Mouse (Mus musculus) lung, embryonic 15.5 days (tissue): ENCODE measurements at regions not wholly inside any gene's neighbourhood (a gene's known extent, or its start where the extent isn't known, plus 50 kb on each side); places are given as distances from the start of the nearest gene placed in this dataset.

Experiments used
- ATAC-seq: fragments of 200-750 bp; cut with Nextera tagmentation; 2 replicates; pipeline ENCODE4 v1.8.0; 2017; ENCODE audit warnings: moderate number of reproducible peaks, borderline replicate concordance; ENCODE audit not compliant: low FRiP score, low TSS enrichment; ENCODE audit errors: extremely low read depth
- H3K27ac ChIP-seq: fragments of 300-500 bp; sonication (generic); 2 replicates; pipeline ENCODE4 v1.5.1; 2015; ENCODE audit warnings: moderate library complexity, mild to moderate bottlenecking, inconsistent platforms
- H3K27me3 ChIP-seq: fragments of 300-500 bp; sonication (generic); 2 replicates; pipeline ENCODE4 v1.6.1; 2015; ENCODE audit warnings: inconsistent platforms
- H3K36me3 ChIP-seq: fragments of 300-500 bp; sonication (generic); 2 replicates; pipeline ENCODE4 v1.6.1; 2015; ENCODE audit warnings: inconsistent platforms
- H3K4me1 ChIP-seq: fragments of 300-500 bp; sonication (generic); 2 replicates; pipeline ENCODE4 v1.6.1; 2015; ENCODE audit warnings: inconsistent platforms
- H3K4me2 ChIP-seq: fragments of 300-500 bp; sonication (generic); 2 replicates; pipeline ENCODE4 v1.6.1; 2015; ENCODE audit warnings: inconsistent platforms, mild to moderate bottlenecking, moderate library complexity
- H3K4me3 ChIP-seq: fragments of 300-500 bp; sonication (generic); 2 replicates; pipeline ENCODE4 v1.5.1; 2015; ENCODE audit warnings: mild to moderate bottlenecking, inconsistent platforms
- H3K9ac ChIP-seq: fragments of 300-500 bp; sonication (generic); 2 replicates; pipeline ENCODE4 v1.6.1; 2015; ENCODE audit warnings: inconsistent platforms
- H3K9me3 ChIP-seq: fragments of 300-500 bp; sonication (generic); 2 replicates; pipeline ENCODE4 v1.6.1; 2016; ENCODE audit warnings: inconsistent platforms
- WGBS: fragments of 180-500 bp; shearing (Covaris S2); methylation state at CpG from one replicate; pipeline ENCODE4 v1.1.7; 2015; 5-methylcytosine and 5-hydroxymethylcytosine counted together

DNA sequence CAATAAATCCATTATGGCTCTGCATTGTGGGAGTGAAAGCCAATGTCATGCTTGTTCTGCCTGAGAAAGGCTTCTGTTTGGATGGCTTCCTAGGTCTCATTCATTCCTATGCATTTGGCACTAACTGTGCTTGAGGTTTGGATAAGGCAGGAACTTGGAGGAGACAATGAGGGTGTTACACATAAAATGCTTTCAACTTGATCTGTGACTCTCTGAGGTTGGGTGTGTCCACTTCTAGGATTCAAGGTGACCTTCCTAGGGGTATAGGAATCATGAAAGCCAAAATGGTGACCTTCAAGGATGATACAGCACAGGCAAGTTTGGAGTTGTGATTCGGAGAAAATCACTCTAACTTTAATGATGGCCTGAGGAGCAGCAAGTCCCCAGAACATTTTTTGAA, 682.5 kb downstream of the Inhba start:
- Histone ChIP-seq H3K4me1 (no peaks in the 10 kb centered on the region), H3K36me3 (no peaks in the 10 kb centered on the region), H3K9ac (no peak overlapping the region), H3K4me2 (no peak overlapping the region), H3K9me3 (no peaks in the 10 kb centered on the region), H3K27ac (no peak overlapping the region), H3K4me3 (no peak overlapping the region), H3K27me3 (no peaks in the 10 kb centered on the region)
- no peak for ATAC-seq
- WGBS, result 76% methylated on average over 1 of the region's 1 CpGs

DNA sequence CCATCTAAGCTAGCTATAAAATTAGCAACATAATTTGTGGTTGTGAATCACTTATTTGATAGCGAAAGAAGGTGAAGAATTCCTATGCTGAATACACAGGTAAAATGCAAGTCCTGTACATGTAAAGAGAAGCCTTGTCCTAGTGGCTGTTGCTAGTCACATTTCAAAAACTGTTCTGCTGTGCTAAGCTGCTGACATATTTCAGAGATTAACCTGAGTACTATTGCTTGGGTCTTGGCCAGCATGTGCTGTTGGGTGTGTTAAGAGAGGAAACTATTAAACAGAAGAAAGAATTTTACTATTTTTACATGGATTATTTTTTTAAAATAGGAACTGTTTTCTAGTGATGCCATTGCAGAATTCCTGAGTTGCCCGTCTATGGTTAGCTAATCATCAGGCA, 689.3 kb downstream of the Inhba start:
- Histone ChIP-seq H3K9ac (no peak overlapping the region), H3K27me3 (no peaks in the 10 kb centered on the region), H3K36me3 (no peaks in the 10 kb centered on the region), H3K4me3 (no peak overlapping the region), H3K27ac (no peak overlapping the region), H3K4me2 (no peak overlapping the region), H3K9me3 (no peaks in the 10 kb centered on the region), H3K4me1 (no peaks in the 10 kb centered on the region)
- 78% methylated on average over 2 of the region's 2 CpGs for WGBS
- ATAC-seq, result no peak

DNA sequence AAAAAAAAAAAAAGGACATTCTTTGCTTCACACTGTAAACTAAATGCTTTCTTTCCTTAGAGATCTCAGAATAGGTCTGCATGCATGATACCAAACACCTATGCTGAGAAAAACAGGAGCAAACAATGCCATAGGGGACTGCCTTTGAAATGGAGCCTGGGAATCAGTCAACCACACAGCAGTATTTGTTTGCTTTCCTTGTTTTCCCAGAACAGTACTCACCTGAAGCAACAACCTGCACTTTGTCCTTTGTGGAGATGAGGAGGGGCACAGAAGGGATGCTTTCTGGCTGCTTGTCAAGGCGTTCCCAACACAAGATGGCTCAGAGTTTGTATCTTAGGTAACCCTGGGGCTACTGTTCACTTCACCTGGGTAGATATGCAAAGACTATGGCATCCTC, 690.5 kb downstream of the Inhba start:
- no peak for ATAC-seq
- Histone ChIP-seq H3K9ac (no peak overlapping the region), H3K4me3 (no peak overlapping the region), H3K4me1 (no peaks in the 10 kb centered on the region), H3K4me2 (no peak overlapping the region), H3K27ac (no peak overlapping the region), H3K9me3 (no peaks in the 10 kb centered on the region), H3K27me3 (no peaks in the 10 kb centered on the region), H3K36me3 (no peaks in the 10 kb centered on the region)
- WGBS, result 44% methylated on average over 1 of the region's 1 CpGs

DNA sequence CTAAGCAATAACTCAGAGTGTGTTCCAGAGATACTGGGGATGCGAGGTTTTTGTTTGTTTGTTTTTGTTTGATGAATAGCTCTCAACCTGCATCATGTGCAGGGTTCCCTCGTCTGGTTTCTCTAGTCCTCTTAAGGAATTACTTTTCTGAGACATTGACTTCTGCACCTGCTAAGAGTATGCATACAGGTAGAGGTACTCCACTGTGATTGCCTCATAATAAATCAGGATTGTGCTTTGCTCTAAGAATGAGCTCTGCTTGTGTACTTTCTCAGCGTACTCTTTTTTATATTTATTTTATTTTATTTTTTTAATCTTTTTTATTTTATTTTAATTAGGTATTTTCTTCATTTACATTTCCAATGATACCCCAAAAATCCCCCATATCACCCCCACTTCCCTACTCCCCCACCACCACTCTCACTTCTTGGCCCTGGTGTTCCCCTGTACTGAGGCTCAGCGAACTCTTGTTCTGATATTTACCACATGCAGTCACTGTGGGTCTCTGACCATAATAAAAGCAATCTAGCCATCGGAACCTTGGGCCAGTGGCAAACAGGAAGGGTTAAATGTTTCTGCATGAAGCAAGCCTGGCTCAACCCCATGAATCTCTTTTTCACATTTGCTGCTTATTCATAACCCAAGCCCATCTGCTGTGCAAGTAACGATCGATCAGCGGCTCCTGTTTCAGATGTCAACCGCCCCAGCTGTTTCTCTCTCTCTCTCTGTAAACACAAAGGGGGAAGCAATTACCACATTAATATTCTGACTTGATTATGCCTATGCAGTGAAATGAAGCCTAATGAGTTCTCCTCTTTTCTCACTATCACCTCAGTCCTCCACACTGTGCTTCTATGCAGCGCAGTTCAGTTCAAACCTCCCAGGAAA, 693.8 kb downstream of the Inhba start:
- no peak overlapping the region for H3K27ac ChIP-seq
- no peaks in the 10 kb centered on the region for H3K36me3 ChIP-seq
- no peaks in the 10 kb centered on the region for H3K4me1 ChIP-seq
- no peak overlapping the region for H3K4me3 ChIP-seq
- no peak overlapping the region for H3K4me2 ChIP-seq
- no peaks in the 10 kb centered on the region for H3K27me3 ChIP-seq
- ATAC-seq, result no peak
- 58% methylated on average over 10 of the region's 10 CpGs for WGBS
- no peak overlapping the region for H3K9ac ChIP-seq
- H3K9me3 ChIP-seq, result no peaks in the 10 kb centered on the region

DNA sequence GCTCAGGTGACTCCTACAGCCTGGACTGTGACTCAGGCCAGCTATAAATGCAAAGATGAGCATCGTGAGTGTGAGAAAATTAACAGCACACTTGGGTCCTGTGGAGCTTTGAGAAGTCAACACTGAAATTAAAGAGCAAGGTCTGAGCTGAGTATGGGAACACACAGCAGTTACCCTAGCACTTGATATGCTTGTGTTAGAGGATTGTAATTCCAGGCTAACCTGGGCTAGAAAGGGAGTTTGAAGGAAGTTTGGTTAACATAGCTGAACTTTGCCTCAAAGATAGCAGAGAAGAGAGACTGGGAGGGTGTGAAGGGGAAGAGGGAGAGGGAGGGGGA, 694.4 kb downstream of the Inhba start:
- no peak overlapping the region for H3K4me3 ChIP-seq
- no peak overlapping the region for H3K9ac ChIP-seq
- H3K36me3 ChIP-seq, result no peaks in the 10 kb centered on the region
- H3K27me3 ChIP-seq, result no peaks in the 10 kb centered on the region
- no peaks in the 10 kb centered on the region for H3K4me1 ChIP-seq
- no peak for ATAC-seq
- H3K9me3 ChIP-seq, result no peaks in the 10 kb centered on the region
- no peak overlapping the region for H3K27ac ChIP-seq
- WGBS, result 56% methylated on average over 1 of the region's 1 CpGs
- no peak overlapping the region for H3K4me2 ChIP-seq

DNA sequence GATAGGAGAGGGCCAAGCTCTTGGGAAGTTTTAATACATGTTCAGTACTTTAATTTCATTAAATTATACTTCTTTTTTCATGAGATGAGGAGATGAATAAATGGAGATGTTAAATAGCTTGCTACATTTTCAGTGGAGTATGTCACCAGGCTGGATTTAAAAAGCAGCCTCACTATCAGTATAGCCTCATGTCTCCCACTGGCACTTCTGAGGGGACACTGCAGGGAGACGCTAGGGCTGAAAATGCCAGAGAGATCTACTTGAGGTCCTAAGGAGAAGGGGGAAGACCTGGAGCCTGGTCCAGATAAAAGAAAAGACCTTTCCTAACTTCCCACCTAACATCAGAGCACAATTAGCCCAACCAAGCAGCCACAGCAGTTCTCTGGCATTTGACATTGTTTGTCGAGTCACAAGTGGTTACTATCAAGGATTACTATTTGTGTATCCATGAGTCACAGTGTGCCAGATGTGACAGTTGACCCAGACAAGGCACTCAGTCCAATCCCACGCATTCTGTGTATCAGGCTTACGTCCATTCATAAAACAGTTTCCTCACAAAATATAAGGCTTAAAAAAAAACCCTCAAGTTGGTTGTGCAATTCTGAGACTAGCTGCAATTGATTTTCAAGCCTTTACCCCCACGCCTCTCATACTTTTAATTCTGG, 703.8 kb downstream of the Inhba start:
- Histone ChIP-seq H3K4me2 (no peak overlapping the region), H3K4me1 (peaks cover 7% of the 10 kb centered on the region; the same call in 1 of the 2 replicates), H3K4me3 (no peak overlapping the region), H3K36me3 (no peaks in the 10 kb centered on the region), H3K27me3 (no peaks in the 10 kb centered on the region), H3K27ac (no peak overlapping the region), H3K9me3 (no peaks in the 10 kb centered on the region), H3K9ac (no peak overlapping the region)
- WGBS, result 21% methylated on average over 5 of the region's 5 CpGs
- peak; percentile 49; the same call in 1 of the 2 replicates for ATAC-seq

DNA sequence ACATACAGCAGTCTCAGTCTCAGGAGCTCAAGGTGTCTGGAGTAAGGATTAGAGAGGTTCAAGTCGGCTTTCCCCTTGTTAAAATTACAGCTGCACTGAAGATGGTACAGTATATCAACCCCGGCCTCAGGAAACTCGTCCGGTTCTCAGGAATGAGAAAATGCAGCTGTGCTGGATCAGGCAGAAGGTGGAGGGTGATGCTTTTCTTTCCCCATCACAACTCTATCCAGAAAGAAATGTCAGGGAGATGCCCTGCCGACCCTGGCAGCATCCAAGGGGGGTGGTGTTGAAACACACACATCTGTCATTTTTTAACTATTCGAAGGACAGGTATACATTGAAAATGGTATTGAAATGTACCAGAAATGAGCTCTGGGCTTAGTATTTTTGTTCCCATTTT, 704.7 kb downstream of the Inhba start:
- H3K4me1 ChIP-seq, result peaks cover 7% of the 10 kb centered on the region; the same call in 1 of the 2 replicates
- H3K4me3 ChIP-seq, result no peak overlapping the region
- 16% methylated on average over 6 of the region's 6 CpGs for WGBS
- ATAC-seq, result no peak
- H3K36me3 ChIP-seq, result no peaks in the 10 kb centered on the region
- H3K4me2 ChIP-seq, result no peak overlapping the region
- H3K27me3 ChIP-seq, result no peaks in the 10 kb centered on the region
- H3K9me3 ChIP-seq, result no peaks in the 10 kb centered on the region
- H3K27ac ChIP-seq, result no peak overlapping the region
- no peak overlapping the region for H3K9ac ChIP-seq

DNA sequence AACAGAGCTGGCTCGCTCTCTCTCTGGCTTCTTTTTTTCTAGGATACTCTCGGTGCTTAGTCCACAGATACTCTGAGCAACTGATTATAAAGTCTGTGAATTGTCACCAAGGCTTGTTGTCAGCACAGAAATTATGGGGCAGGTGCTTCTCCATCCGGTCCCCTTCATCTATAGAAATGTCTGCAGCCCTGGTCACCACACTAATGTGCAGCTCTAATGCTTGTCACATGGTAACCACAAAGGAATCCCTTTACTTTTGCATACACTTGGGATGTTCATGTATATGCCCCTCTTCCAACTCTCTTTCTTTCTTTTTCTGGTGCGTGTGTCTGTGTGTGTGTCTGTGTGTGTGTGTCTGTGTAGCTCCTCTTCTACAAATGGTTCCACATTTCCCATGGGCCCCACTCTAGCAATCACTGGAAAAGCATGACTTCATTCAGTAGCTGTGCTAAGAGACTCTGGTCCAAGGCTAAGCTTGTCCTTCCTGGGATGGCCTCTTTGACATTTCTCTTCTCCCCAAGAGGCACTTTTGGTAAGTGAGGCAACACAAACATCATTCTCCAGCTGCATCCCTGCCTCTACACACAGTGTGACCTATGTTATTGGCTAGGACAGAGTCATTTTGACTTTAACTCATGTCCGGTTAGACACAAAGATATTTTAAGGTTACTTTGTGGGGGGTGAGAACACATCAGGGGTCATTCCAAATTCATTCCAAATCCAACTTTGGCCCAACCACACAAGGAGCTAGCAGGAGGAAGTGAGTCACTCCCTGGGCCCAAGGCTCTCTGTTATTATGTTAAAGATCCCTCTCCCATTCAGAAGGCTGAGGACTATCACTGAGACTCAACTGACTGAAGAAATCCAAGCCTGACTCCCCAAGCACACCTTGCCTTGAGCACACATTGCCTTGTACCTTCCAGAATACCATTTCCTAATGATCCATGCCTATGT, 705.4 kb downstream of the Inhba start:
- H3K4me2 ChIP-seq, result no peak overlapping the region
- no peaks in the 10 kb centered on the region for H3K9me3 ChIP-seq
- 64% methylated on average over 5 of the region's 5 CpGs for WGBS
- ATAC-seq, result no peak
- H3K27me3 ChIP-seq, result no peaks in the 10 kb centered on the region
- H3K36me3 ChIP-seq, result no peaks in the 10 kb centered on the region
- peaks cover 7% of the 10 kb centered on the region; the same call in 1 of the 2 replicates for H3K4me1 ChIP-seq
- no peak overlapping the region for H3K27ac ChIP-seq
- H3K9ac ChIP-seq, result no peak overlapping the region
- no peak overlapping the region for H3K4me3 ChIP-seq

DNA sequence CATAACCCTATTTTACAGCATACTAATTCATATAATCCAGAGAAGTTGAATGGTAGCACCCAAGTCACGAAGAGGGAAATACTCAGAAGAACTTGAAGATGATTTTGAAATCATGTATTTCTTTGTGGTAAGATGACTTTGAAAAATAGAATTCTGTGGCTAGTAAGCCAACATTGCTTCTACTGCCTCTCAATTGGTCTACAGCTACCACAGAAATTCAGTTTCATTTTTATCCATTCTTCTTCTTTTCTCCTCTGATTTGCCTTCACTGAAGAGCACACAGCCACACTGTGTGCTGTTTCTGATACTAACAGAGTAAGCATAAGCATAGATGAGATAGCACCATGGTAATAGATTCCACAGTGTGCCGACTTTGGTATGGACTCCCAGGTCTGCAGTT, 708.4 kb downstream of the Inhba start:
- H3K4me3 ChIP-seq, result no peak overlapping the region
- H3K4me1 ChIP-seq, result peaks cover 7% of the 10 kb centered on the region; the same call in 1 of the 2 replicates
- H3K4me2 ChIP-seq, result no peak overlapping the region
- no peaks in the 10 kb centered on the region for H3K9me3 ChIP-seq
- no peak overlapping the region for H3K27ac ChIP-seq
- no peak for ATAC-seq
- H3K36me3 ChIP-seq, result no peaks in the 10 kb centered on the region
- H3K9ac ChIP-seq, result no peak overlapping the region
- H3K27me3 ChIP-seq, result no peaks in the 10 kb centered on the region
- WGBS, result 87% methylated on average over 2 of the region's 2 CpGs

DNA sequence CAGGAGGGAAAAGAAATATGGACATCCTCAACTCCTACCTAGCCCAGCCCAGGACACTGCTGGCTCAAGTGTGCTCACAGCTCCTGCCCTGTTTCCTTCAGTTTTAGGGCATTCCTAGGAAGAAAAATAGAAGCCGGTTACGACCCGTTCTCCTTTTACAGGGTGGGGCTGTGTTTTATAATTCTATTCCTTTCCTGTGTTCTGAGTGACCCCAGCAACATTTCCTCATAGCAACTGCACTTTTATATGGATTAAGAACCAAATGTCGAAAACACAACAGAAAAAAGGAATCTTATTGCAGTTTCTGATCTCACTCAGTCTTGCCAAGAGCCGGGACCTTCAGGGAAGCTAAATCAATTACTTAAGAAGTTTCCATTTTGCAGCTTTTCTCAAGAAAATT, 713.7 kb downstream of the Inhba start:
- H3K27me3 ChIP-seq, result no peaks in the 10 kb centered on the region
- no peak for ATAC-seq
- no peak overlapping the region for H3K9ac ChIP-seq
- H3K9me3 ChIP-seq, result no peaks in the 10 kb centered on the region
- H3K36me3 ChIP-seq, result no peaks in the 10 kb centered on the region
- H3K4me3 ChIP-seq, result no peak overlapping the region
- no peak overlapping the region for H3K27ac ChIP-seq
- H3K4me2 ChIP-seq, result no peak overlapping the region
- WGBS, result 73% methylated on average over 5 of the region's 5 CpGs
- H3K4me1 ChIP-seq, result no peaks in the 10 kb centered on the region

DNA sequence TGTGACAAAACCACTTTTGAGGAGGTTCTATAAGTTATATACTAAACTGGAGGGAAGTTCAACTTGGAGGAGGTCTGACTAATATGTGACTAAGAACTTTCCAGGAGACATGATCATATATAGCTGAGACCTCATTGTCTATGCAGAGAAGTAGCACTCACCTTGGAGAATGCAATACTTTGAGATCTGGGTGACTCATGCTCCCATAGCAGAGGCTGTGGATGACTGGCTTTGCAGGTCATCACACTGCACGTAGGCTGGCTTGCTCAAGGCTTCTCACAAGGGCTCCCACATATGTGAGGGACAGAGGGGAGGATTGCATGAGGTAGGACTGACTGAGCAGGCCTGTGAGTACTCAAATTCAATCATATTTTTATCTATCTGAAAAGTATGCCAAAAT, 726.7 kb downstream of the Inhba start:
- ATAC-seq, result no peak
- no peaks in the 10 kb centered on the region for H3K9me3 ChIP-seq
- no peaks in the 10 kb centered on the region for H3K4me1 ChIP-seq
- H3K4me3 ChIP-seq, result no peak overlapping the region
- H3K27ac ChIP-seq, result no peak overlapping the region
- no peak overlapping the region for H3K4me2 ChIP-seq
- 70% methylated on average over 1 of the region's 1 CpGs for WGBS
- H3K36me3 ChIP-seq, result no peaks in the 10 kb centered on the region
- no peaks in the 10 kb centered on the region for H3K27me3 ChIP-seq
- no peak overlapping the region for H3K9ac ChIP-seq

DNA sequence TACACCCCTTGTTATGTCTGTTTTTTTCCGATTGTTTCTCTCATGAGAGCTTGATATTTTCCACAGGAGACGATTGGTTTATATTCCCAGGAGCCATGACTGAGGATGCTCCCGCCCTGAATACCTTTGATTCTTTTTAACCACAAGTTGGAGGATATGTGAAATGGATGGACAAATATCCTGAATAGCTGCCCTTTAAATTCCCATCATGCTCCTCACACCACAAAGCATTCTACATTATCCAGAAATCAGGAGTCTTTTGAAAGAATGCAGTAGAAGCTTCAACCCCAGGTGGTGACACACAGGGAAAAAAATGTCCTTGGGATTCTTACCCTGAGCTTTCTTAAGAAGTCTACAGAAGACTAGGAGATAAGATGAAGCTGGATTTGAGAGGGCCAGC, 727.9 kb downstream of the Inhba start:
- no peak overlapping the region for H3K4me2 ChIP-seq
- no peaks in the 10 kb centered on the region for H3K36me3 ChIP-seq
- 79% methylated on average over 3 of the region's 3 CpGs for WGBS
- no peak for ATAC-seq
- H3K27ac ChIP-seq, result no peak overlapping the region
- no peaks in the 10 kb centered on the region for H3K27me3 ChIP-seq
- no peaks in the 10 kb centered on the region for H3K9me3 ChIP-seq
- no peak overlapping the region for H3K9ac ChIP-seq
- no peaks in the 10 kb centered on the region for H3K4me1 ChIP-seq
- H3K4me3 ChIP-seq, result no peak overlapping the region
